Mouse (Mus musculus) MEL (cell line): ENCODE measurements around the gene Gm49336. TPM values are rescaled to one million over a fixed set of nuclear protein-coding genes. Genes with fewer than 3 reads are reported as not detected.
A peak's percentile ranks its signal among the peaks of the same experiment; 100 is the strongest.

Experiments used
- DNase-seq: peaks from one replicate; pipeline ENCODE4 v3.0.0; 2011; ENCODE audit warnings: low read depth, low spot score
- H3K27ac ChIP-seq: 2 replicates; pipeline ENCODE4 v1.5.1; 2012; ENCODE audit warnings: low read depth, mild to moderate bottlenecking, control low read depth, low read length, moderate library complexity; ENCODE audit not compliant: control insufficient read depth
- H3K27me3 ChIP-seq, 2 experiments: fragments of 150-350 bp in 1 of 2; sonication (generic) in 1 of 2; 2 replicates each; pipeline ENCODE4 v1.6.1; 2012; ENCODE audit warnings: low read length in 2 of 2, mild to moderate bottlenecking in 2 of 2, improper control_type of control experiment in 1 of 2, moderate library complexity in 1 of 2; ENCODE audit not compliant: insufficient read depth in 2 of 2, control insufficient read depth in 1 of 2
- H3K36me3 ChIP-seq, 2 experiments: 2 replicates each; pipeline ENCODE4 v1.6.1; 2012 to 2014; ENCODE audit warnings: low read length in 2 of 2, improper control_type of control experiment in 1 of 2, inconsistent platforms in 1 of 2, mild to moderate bottlenecking in 1 of 2; ENCODE audit not compliant: insufficient read depth in 2 of 2, control insufficient read depth in 1 of 2
- H3K4me1 ChIP-seq, 2 experiments: fragments of 150-350 bp in 1 of 2; sonication (generic) in 1 of 2; 2 replicates each; pipeline ENCODE4 v1.6.1; 2012; ENCODE audit warnings: low read length in 2 of 2, improper control_type of control experiment in 1 of 2, mild to moderate bottlenecking in 1 of 2; ENCODE audit not compliant: insufficient read depth in 2 of 2, control insufficient read depth in 1 of 2
- H3K4me3 ChIP-seq, 2 experiments: fragments of 150-350 bp in 1 of 2; sonication (generic) in 1 of 2; 2 replicates each; pipeline ENCODE4 v1.5.1; 2012; ENCODE audit warnings: low read depth in 2 of 2, low read length in 2 of 2, mild to moderate bottlenecking in 2 of 2, moderate library complexity in 2 of 2, control low read depth in 1 of 2, improper control_type of control experiment in 1 of 2; ENCODE audit not compliant: control insufficient read depth in 1 of 2, insufficient read depth in 1 of 2
- H3K79me2 ChIP-seq: 2 replicates; pipeline ENCODE4 v1.6.1; 2012; ENCODE audit warnings: mild to moderate bottlenecking, low read length, moderate library complexity; ENCODE audit not compliant: control insufficient read depth, poor library complexity, insufficient read depth
- H3K9ac ChIP-seq: 2 replicates; pipeline ENCODE4 v1.6.1; 2012; ENCODE audit warnings: low read depth, mild to moderate bottlenecking, control low read depth, low read length, moderate library complexity; ENCODE audit not compliant: control insufficient read depth, poor library complexity, severe bottlenecking
- H3K9me3 ChIP-seq: fragments of 150-350 bp; sonication (generic); replicated peaks from 2 replicates; pipeline ENCODE4 v1.6.1; 2012; ENCODE audit warnings: mild to moderate bottlenecking, low read length, improper control_type of control experiment, moderate library complexity; ENCODE audit not compliant: insufficient read depth
- BHLHE40 ChIP-seq: IDR thresholded peaks from 2 replicates; pipeline ENCODE4 v1.6.1; 2012; ENCODE audit warnings: low read depth, mild to moderate bottlenecking, inconsistent platforms, low read length, improper control_type of control experiment, borderline replicate concordance
- EP300 ChIP-seq, 2 experiments: IDR thresholded peaks; 2 replicates each; pipeline ENCODE4 v1.6.1; 2011; ENCODE audit warnings: improper control_type of control experiment in 2 of 2, low read length in 2 of 2, low read depth in 1 of 2, mild to moderate bottlenecking in 1 of 2
- ETS1 ChIP-seq: IDR thresholded peaks from 2 replicates; pipeline ENCODE4 v1.6.1; 2012; ENCODE audit warnings: low read depth, mild to moderate bottlenecking, inconsistent platforms, low read length, improper control_type of control experiment, moderate library complexity
- GATA1 ChIP-seq: IDR thresholded peaks from 2 replicates; pipeline ENCODE4 v1.6.1; 2011; ENCODE audit warnings: low read depth, low read length, improper control_type of control experiment
- KAT2A ChIP-seq: conservative IDR thresholded peaks from 2 replicates; pipeline ENCODE4 v1.6.1; 2012; ENCODE audit warnings: low read depth, low read length, improper control_type of control experiment, inconsistent platforms
- MXI1 ChIP-seq: IDR thresholded peaks from 2 replicates; pipeline ENCODE4 v1.6.1; 2011; ENCODE audit warnings: mild to moderate bottlenecking, low read depth, low read length, improper control_type of control experiment
- MYC ChIP-seq: IDR thresholded peaks from 2 replicates; pipeline ENCODE4 v1.6.1; 2011; ENCODE audit warnings: low read depth, mild to moderate bottlenecking, low read length, improper control_type of control experiment, moderate library complexity
- POLR2AphosphoS5 ChIP-seq: IDR thresholded peaks from 2 replicates; pipeline ENCODE4 v1.6.1; 2012; ENCODE audit warnings: low read depth, borderline replicate concordance, mild to moderate bottlenecking, inconsistent platforms, low read length, moderate library complexity, mixed read lengths
- RCOR1 ChIP-seq: IDR thresholded peaks from 2 replicates; pipeline ENCODE4 v1.6.1; 2012; ENCODE audit warnings: low read depth, mild to moderate bottlenecking, inconsistent platforms, low read length, improper control_type of control experiment
- SIN3A ChIP-seq: IDR thresholded peaks from 2 replicates; pipeline ENCODE4 v1.6.1; 2012; ENCODE audit warnings: low read length, improper control_type of control experiment, inconsistent platforms
- SMC3 ChIP-seq: IDR thresholded peaks from 2 replicates; pipeline ENCODE4 v1.6.1; 2011; ENCODE audit warnings: low read depth, low read length, improper control_type of control experiment
- TAL1 ChIP-seq: IDR thresholded peaks from 2 replicates; pipeline ENCODE4 v1.6.1; 2012; ENCODE audit warnings: mild to moderate bottlenecking, inconsistent platforms, low read length, moderate library complexity, mixed read lengths
- TBP ChIP-seq: IDR thresholded peaks from 2 replicates; pipeline ENCODE4 v1.8.0; 2011; ENCODE audit warnings: low read depth, low read length, improper control_type of control experiment
- TCF12 ChIP-seq: IDR thresholded peaks from 2 replicates; pipeline ENCODE4 v1.6.1; 2014; ENCODE audit warnings: low read depth, mild to moderate bottlenecking, inconsistent platforms, low read length, improper control_type of control experiment, moderate library complexity
- ZNF384 ChIP-seq: IDR thresholded peaks from 2 replicates; pipeline ENCODE4 v1.6.1; 2012; ENCODE audit warnings: low read depth, mild to moderate bottlenecking, inconsistent platforms, low read length, improper control_type of control experiment
- polyA plus RNA-seq, 2 experiments: library from polyadenylated mRNA; stranded (reverse) in 1 of 2; unstranded in 1 of 2; fragments of >175 nt in 1 of 2; fragments of >200 nt in 1 of 2; gene quantifications; 2 replicates each; pipeline versions ENCODE4 v1.2.1 to v1.2.4; 2012; ENCODE audit warnings: low replicate concordance in 2 of 2, low read depth in 1 of 2; ENCODE audit not compliant: insufficient read length in 2 of 2, insufficient read depth in 1 of 2, missing spikeins in 1 of 2
- total RNA-seq: library from RNA; depleted of rRNA; stranded (reverse); fragments of 300-350 nt; gene quantifications from 2 replicates; pipeline ENCODE4 v1.2.3, GENCODE M21; 2012

The Gm49336 gene
- total and polyA plus RNA-seq, 3 experiments: 37.1 to 87.9 (median 59.9) TPM

DNA sequence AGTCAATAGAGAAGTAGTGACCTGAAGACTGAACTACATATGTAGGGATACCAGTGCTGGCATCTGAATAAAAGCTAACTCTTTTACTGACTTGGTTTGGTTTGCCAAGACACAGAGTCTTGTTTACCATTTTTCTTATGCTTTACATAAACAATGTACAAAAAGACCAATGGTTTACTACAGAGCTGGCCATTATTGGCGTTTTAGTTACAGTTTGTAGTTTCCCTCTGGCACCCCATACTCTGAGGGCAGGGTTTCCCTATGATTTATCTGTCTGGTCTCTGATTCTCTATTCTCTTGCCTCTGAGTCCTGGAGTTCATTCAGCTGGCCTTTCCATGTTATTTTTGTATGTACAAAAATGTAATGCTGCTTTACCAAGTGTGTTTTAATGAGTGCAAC is 44.2 kb upstream of the Gm49336 start:
- H3K4me3 ChIP-seq: no peak overlapping the region
- H3K36me3 ChIP-seq: peaks cover 7 to 18% of the 10 kb centered on the region in 2 experiments
- no peak overlapping the region for H3K27ac ChIP-seq
- no peaks in the 10 kb centered on the region for H3K79me2 ChIP-seq
- H3K9me3 ChIP-seq: no peaks in the 10 kb centered on the region
- TF ChIP-seq MYC (no peak), TBP (no peak), ZNF384 (no peak), SIN3A (no peak), BHLHE40 (no peak), SMC3 (no peak), GATA1 (no peak)
- no peak for DNase-seq
- no peak overlapping the region for H3K9ac ChIP-seq
- H3K4me1 ChIP-seq: peaks cover 3% of the 10 kb centered on the region in 2 experiments; a peak in 3 of 4 replicates
- no peaks in the 10 kb centered on the region for H3K27me3 ChIP-seq

DNA sequence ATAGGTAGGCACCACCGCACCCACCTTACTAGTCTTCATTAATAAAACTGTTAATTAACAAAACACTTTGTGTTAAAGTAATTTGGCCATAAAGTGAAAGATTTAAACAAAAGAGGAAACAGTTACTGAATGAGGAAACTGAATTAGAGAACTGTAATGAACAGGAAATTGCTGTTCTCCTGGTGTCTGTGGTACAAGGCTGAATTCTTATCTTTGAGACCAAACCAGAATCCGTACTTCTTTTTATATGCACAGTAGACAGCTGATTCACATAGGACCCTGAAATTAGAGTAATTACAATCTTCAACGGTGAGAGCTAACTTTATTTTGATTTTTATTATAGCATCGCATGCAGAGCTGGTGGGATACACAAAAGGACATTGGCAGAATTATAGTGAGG is 39.1 kb upstream of the Gm49336 start:
- Histone ChIP-seq H3K36me3 (peaks cover 14 to 20% of the 10 kb centered on the region in 2 experiments; a peak in 3 of 4 replicates), H3K9ac (peak overlapping the region; percentile 34; the same call in 1 of the 2 replicates), H3K27ac (peak overlapping the region; percentile 65), H3K4me1 (peaks cover 6 to 11% of the 10 kb centered on the region in 2 experiments; a peak in 3 of 4 replicates), H3K9me3 (no peaks in the 10 kb centered on the region), H3K79me2 (no peaks in the 10 kb centered on the region), H3K4me3 (no peak overlapping the region), H3K27me3 (no peaks in the 10 kb centered on the region)
- no peak for TF ChIP-seq KAT2A
- TF ChIP-seq GATA1: peak; percentile 82
- TF ChIP-seq RCOR1: peak; percentile 87
- no peak for TF ChIP-seq MXI1
- TF ChIP-seq TCF12: peak; percentile 55; the same call in 1 of the 2 replicates
- TF ChIP-seq POLR2AphosphoS5: no peak
- peak; percentile 42; the same call in 1 of the 2 replicates for TF ChIP-seq TAL1
- TF ChIP-seq EP300 (IDR thresholded peaks at IDR 0.05; ENCODE audit: low read depth in 1 of 2, low read length in 2 of 2): peak; percentile 81 to 95
- peak; percentile 72 for TF ChIP-seq SIN3A
- TF ChIP-seq ETS1: peak; percentile 88
- DNase-seq: peak; percentile 79
